Mouse (Mus musculus): ENCODE results near the gene Gmds. TPM values are rescaled to one million over a fixed set of nuclear protein-coding genes. Genes with fewer than 3 reads are reported as not detected.

Gmds gene
- polyA plus RNA-seq, 1 experiment from 2014 or later = 14.6 TPM

GRCm38 (mm10) chr13:31992409-31993201, 345.9 kb downstream of the Gmds start:
- Histone ChIP-seq H3K27me3 (replicated peaks) (no peaks in the 10 kb centered on the region), H3K4me1 (no peaks in the 10 kb centered on the region), H3K4me2 (0 out of 2 replicates have a peak overlapping the region, but pooled peaks have one; percentile 10), H3K27ac (no peak overlapping the region), H3K9ac (no peak overlapping the region), H3K36me3 (no peaks in the 10 kb centered on the region), H3K9me3 (replicated peaks) (no peaks in the 10 kb centered on the region), H3K4me3 (no peak overlapping the region)
- no peak for ATAC-seq
- WGBS (ENCODE audit: insufficient replicate concordance) = 58% methylated on average over 12 of the region's 12 CpGs

GRCm38 (mm10) chr13:31981198-31981597, 357.3 kb downstream of the Gmds start:
- no peak overlapping the region for H3K9ac ChIP-seq
- H3K4me3 ChIP-seq = no peak overlapping the region
- no peaks in the 10 kb centered on the region for H3K27me3 ChIP-seq (replicated peaks)
- ATAC-seq = no peak
- H3K4me1 ChIP-seq = no peaks in the 10 kb centered on the region
- H3K9me3 ChIP-seq (replicated peaks) = no peaks in the 10 kb centered on the region
- H3K36me3 ChIP-seq = no peaks in the 10 kb centered on the region
- H3K27ac ChIP-seq = no peak overlapping the region
- WGBS (ENCODE audit: insufficient replicate concordance) = 65% methylated on average over 1 of the region's 1 CpGs
- H3K4me2 ChIP-seq = no peak overlapping the region

GRCm38 (mm10) chr13:31978126-31978525, 360.4 kb downstream of the Gmds start:
- Histone ChIP-seq H3K4me3 (no peak overlapping the region), H3K9ac (no peak overlapping the region), H3K27ac (no peak overlapping the region), H3K36me3 (no peaks in the 10 kb centered on the region), H3K4me2 (no peak overlapping the region), H3K9me3 (replicated peaks) (no peaks in the 10 kb centered on the region), H3K27me3 (replicated peaks) (no peaks in the 10 kb centered on the region), H3K4me1 (no peaks in the 10 kb centered on the region)
- ATAC-seq = no peak
- 78% methylated on average over 7 of the region's 7 CpGs for WGBS (ENCODE audit: insufficient replicate concordance)

DNA sequence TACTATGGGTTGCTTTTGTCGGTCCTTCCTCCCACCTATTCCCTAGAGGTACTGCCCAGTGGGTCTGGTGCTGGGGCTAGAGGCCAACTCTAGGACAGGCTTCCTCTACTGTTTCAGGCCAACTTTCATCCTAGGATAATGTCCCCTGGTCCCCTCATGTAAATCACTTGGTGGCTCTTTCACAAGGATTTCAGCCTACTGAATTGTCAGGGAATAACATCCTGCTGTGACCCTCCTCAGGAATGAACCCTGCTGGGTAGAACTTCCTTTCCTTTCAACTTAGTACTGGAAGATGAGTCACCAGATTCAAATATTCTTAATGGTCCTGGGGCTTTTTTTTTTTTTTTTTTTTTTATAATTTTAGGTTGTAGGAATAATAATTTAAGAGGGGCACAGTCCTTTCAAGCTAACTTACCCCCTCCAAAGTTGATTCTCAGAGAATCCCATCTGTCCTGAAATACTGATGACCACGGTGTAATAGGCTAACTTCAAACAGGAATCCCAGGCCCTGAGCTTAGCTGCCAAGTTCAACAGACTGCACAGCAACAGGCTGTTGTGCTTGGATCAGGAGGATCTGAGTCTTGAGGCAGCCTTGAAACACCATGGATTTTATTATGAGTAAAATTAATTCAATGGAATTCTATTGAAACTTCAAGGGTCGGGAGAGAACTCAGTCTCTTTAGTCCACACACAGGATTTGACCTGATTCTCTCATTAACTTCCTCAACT, 363.6 kb downstream of the Gmds start:
- no peaks in the 10 kb centered on the region for H3K9me3 ChIP-seq (replicated peaks)
- H3K4me2 ChIP-seq = no peak overlapping the region
- H3K27ac ChIP-seq = no peak overlapping the region
- WGBS (ENCODE audit: insufficient replicate concordance) = 52% methylated on average over 3 of the region's 3 CpGs
- H3K27me3 ChIP-seq (replicated peaks) = no peaks in the 10 kb centered on the region
- no peaks in the 10 kb centered on the region for H3K4me1 ChIP-seq
- no peak for ATAC-seq
- H3K9ac ChIP-seq = no peak overlapping the region
- no peak overlapping the region for H3K4me3 ChIP-seq
- H3K36me3 ChIP-seq = no peaks in the 10 kb centered on the region

DNA sequence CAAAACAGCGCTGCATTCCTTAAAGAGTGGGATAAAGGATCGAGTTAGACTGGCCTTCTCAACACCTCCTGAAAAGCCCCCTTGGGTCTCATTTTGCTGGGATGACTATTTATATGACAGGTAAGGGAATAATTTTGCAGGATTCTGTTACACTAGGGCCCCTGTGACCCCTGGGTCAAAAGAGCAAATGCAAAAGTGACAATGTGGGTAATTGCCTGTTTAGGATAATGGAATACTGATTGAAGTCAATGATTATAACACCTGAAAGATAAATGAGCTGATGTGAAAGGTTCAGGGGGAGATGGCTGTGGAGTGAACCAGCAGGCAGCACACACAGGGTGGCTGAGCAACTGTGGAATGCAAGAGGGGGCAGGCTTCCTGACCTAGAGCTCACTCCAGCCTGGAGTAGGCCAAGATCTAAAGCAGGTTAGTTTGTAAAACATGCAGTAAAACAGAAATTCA, 367.5 kb downstream of the Gmds start:
- no peak for ATAC-seq

GRCm38 (mm10) chr13:31968272-31968671, 370.3 kb downstream of the Gmds start:
- WGBS (ENCODE audit: insufficient replicate concordance) = 72% methylated on average over 2 of the region's 2 CpGs

More for the DNA sequence above, 367.5 kb downstream of the Gmds start:
- no peaks in the 10 kb centered on the region for H3K4me1 ChIP-seq
- H3K9me3 ChIP-seq (replicated peaks) = no peaks in the 10 kb centered on the region
- no peak overlapping the region for H3K4me3 ChIP-seq
- no peaks in the 10 kb centered on the region for H3K27me3 ChIP-seq (replicated peaks)
- H3K27ac ChIP-seq = no peak overlapping the region
- 57% methylated on average over 2 of the region's 2 CpGs for WGBS (ENCODE audit: insufficient replicate concordance)
- H3K9ac ChIP-seq = no peak overlapping the region
- no peaks in the 10 kb centered on the region for H3K36me3 ChIP-seq
- no peak overlapping the region for H3K4me2 ChIP-seq

GRCm38 (mm10) chr13:31966931-31967532, 371.5 kb downstream of the Gmds start:
- 64% methylated on average over 3 of the region's 3 CpGs for WGBS (ENCODE audit: insufficient replicate concordance)
- Histone ChIP-seq H3K4me1 (no peaks in the 10 kb centered on the region), H3K9me3 (replicated peaks) (no peaks in the 10 kb centered on the region), H3K27me3 (replicated peaks) (no peaks in the 10 kb centered on the region), H3K4me3 (no peak overlapping the region), H3K27ac (no peak overlapping the region), H3K4me2 (no peak overlapping the region), H3K36me3 (no peaks in the 10 kb centered on the region), H3K9ac (no peak overlapping the region)
- ATAC-seq = no peak

More at GRCm38 (mm10) chr13:31968272-31968671, 370.3 kb downstream of the Gmds start:
- Histone ChIP-seq H3K36me3 (no peaks in the 10 kb centered on the region), H3K9me3 (replicated peaks) (no peaks in the 10 kb centered on the region), H3K27ac (no peak overlapping the region), H3K27me3 (replicated peaks) (no peaks in the 10 kb centered on the region), H3K9ac (no peak overlapping the region), H3K4me2 (no peak overlapping the region), H3K4me3 (no peak overlapping the region), H3K4me1 (no peaks in the 10 kb centered on the region)
- no peak for ATAC-seq

DNA sequence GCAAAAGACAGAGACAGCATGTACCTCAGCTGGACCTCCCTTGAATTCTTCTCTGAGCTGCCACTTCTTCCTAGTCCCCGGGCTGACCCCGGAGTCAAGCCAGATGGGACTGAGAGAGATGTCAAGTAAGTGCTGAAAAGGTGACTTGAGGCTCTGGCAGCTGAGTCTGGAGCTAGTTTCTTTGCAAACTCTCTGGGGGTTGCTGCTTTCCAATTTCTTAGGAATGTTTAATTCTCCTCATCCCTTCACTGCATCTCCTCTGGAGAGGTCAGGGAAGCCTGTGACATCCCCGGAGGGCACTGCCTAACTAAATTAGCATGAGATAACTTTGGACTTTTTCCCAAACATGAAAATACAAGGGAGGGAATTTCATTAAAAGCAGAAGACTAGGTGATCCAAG, 378.0 kb downstream of the Gmds start:
- WGBS (ENCODE audit: insufficient replicate concordance) = 54% methylated on average over 3 of the region's 3 CpGs
- no peaks in the 10 kb centered on the region for H3K4me1 ChIP-seq
- H3K36me3 ChIP-seq = no peaks in the 10 kb centered on the region
- H3K4me2 ChIP-seq = no peak overlapping the region
- no peak for ATAC-seq
- no peaks in the 10 kb centered on the region for H3K9me3 ChIP-seq (replicated peaks)
- no peak overlapping the region for H3K9ac ChIP-seq
- no peak overlapping the region for H3K27ac ChIP-seq
- H3K4me3 ChIP-seq = no peak overlapping the region
- no peaks in the 10 kb centered on the region for H3K27me3 ChIP-seq (replicated peaks)

DNA sequence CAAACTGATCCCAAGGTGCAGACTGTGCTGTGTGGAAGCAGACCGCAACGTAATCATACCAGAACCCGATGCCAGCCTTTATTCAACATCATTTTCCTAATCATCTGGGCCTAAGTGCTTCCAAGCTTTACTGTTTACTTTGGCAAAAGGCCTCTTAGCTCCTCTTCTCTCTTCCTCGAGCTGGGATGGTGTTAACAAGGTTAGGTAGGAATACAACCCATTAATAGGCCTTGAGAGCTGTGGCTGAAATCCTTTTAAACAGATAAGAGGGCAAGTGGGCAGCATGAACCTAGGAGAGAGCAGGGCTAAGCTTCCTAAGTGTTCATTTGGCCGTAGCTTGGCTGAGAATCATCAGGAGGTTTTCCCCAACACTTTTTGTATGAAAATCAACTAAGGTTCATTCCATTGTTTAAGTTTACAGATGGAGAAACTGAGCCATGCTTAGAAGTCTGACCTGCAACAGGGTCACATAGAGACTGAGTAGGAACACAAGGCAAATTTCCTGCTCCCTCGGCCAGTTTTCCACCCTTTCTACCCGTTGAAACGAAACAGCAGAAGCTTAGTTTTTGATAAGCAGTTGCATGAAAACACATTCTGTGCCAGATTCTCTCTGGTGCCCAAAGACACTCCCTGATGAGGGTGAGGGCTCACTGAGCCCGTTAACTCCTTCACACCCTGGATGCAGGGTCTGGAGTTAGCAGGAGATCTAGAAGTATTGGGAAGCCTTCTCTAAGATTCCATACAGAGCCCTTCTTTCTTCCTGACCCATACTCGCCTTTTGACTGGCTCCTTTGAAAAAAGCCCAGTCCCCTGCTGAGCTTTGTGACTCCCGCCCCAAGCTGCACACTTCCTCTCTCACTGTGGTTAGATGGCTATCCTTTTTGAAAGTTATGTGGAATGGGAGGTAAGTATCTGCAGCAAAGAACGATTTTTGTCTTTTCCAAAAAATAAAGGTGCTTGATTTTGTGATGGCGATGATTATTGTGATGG, 379.9 kb downstream of the Gmds start:
- no peak overlapping the region for H3K9ac ChIP-seq
- H3K36me3 ChIP-seq = no peaks in the 10 kb centered on the region
- no peak overlapping the region for H3K27ac ChIP-seq
- no peaks in the 10 kb centered on the region for H3K4me1 ChIP-seq
- no peaks in the 10 kb centered on the region for H3K27me3 ChIP-seq (replicated peaks)
- no peaks in the 10 kb centered on the region for H3K9me3 ChIP-seq (replicated peaks)
- H3K4me2 ChIP-seq = no peak overlapping the region
- WGBS (ENCODE audit: insufficient replicate concordance) = 45% methylated on average over 13 of the region's 13 CpGs
- H3K4me3 ChIP-seq = no peak overlapping the region
- ATAC-seq = no peak

DNA sequence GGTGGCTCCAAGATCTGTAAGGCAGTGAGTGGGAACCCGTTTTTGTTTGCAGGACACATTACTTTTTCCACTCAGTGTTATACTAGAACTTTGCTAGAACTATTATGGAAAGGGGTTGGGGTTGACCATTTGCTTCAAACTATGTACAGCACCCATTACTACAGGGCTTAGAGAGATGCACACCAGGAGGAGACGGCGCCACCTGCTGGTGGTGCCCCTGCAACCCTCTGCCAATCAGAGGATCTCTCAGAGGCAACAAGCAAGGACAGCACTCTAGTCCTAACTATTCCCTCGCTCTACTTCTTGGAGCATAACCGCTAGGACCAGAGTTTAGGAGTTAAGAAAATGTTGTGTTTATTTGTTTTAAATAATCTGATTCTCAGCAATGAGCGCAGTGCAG, 382.0 kb downstream of the Gmds start:
- 0 out of 2 replicates have a peak, but pooled peaks have one; percentile 42 for ATAC-seq
- H3K9me3 ChIP-seq (replicated peaks) = no peaks in the 10 kb centered on the region
- no peak overlapping the region for H3K4me3 ChIP-seq
- no peaks in the 10 kb centered on the region for H3K4me1 ChIP-seq
- no peak overlapping the region for H3K27ac ChIP-seq
- no peaks in the 10 kb centered on the region for H3K27me3 ChIP-seq (replicated peaks)
- no peak overlapping the region for H3K4me2 ChIP-seq
- WGBS (ENCODE audit: insufficient replicate concordance) = 60% methylated on average over 6 of the region's 6 CpGs
- H3K36me3 ChIP-seq = no peaks in the 10 kb centered on the region
- no peak overlapping the region for H3K9ac ChIP-seq

DNA sequence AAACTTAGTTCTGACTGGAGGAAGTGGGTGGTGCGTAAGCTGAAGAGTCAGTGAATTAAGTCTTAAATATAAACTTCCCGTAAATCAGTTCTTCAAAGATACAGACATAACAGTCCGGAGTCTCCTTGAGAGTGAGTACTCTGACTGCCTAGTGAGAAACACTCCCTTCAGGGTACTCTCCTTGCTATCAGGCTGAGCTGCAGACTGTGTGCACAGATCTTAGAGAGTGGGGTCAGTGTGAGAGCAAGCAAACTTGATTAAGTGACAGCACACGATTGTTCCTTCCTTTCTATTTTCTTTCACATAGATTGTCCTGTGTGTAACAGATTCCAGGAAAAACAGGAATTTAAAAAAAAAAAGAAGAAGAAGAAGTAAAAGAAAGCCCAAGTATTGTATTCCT, 382.4 kb downstream of the Gmds start:
- ATAC-seq = no peak
- Histone ChIP-seq H3K9ac (no peak overlapping the region), H3K9me3 (replicated peaks) (no peaks in the 10 kb centered on the region), H3K27me3 (replicated peaks) (no peaks in the 10 kb centered on the region), H3K4me1 (no peaks in the 10 kb centered on the region), H3K27ac (no peak overlapping the region), H3K4me2 (no peak overlapping the region), H3K4me3 (no peak overlapping the region), H3K36me3 (no peaks in the 10 kb centered on the region)
- WGBS (ENCODE audit: insufficient replicate concordance) = 79% methylated on average over 4 of the region's 4 CpGs

Data from liver, embryonic 12.5 days (tissue).